Mouse (Mus musculus) neural tube, embryonic 15.5 days (tissue): Measurements from ENCODE around the gene Phox2b. TPM values are rescaled to one million over a fixed set of nuclear protein-coding genes. Genes with fewer than 3 reads are reported as not detected.
A peak's percentile ranks its signal among the peaks of the same experiment; 100 is the strongest.

Source experiments
- ATAC-seq: fragments of 200-750 bp; cut with Nextera tagmentation; 2 replicates; pipeline ENCODE4 v1.8.0; 2017; ENCODE audit warnings: mild to moderate bottlenecking, moderate TSS enrichment, moderate library complexity; ENCODE audit not compliant: low FRiP score
- H3K27ac ChIP-seq: fragments of 300-500 bp; sonication (generic); replicated peaks from 2 replicates; pipeline ENCODE4 v1.5.1; 2015; ENCODE audit warnings: mild to moderate bottlenecking, inconsistent platforms
- H3K27me3 ChIP-seq: fragments of 300-500 bp; sonication (generic); replicated peaks from 2 replicates; pipeline ENCODE4 v1.6.1; 2015; ENCODE audit warnings: inconsistent platforms
- H3K36me3 ChIP-seq: fragments of 300-500 bp; sonication (generic); 2 replicates; pipeline ENCODE4 v1.6.1; 2015; ENCODE audit warnings: inconsistent platforms
- H3K4me1 ChIP-seq: fragments of 300-500 bp; sonication (generic); 2 replicates; pipeline ENCODE4 v1.6.1; 2015; ENCODE audit warnings: inconsistent platforms
- H3K4me2 ChIP-seq: fragments of 300-500 bp; sonication (generic); 2 replicates; pipeline ENCODE4 v1.6.1; 2015; ENCODE audit warnings: inconsistent platforms, mild to moderate bottlenecking, moderate library complexity
- H3K4me3 ChIP-seq: fragments of 300-500 bp; sonication (generic); replicated peaks from 2 replicates; pipeline ENCODE4 v1.5.1; 2015; ENCODE audit warnings: mild to moderate bottlenecking, inconsistent platforms
- H3K9ac ChIP-seq: fragments of 300-500 bp; sonication (generic); replicated peaks from 2 replicates; pipeline ENCODE4 v1.6.1; 2015; ENCODE audit warnings: mild to moderate bottlenecking, inconsistent platforms
- H3K9me3 ChIP-seq: fragments of 300-500 bp; sonication (generic); replicated peaks from 2 replicates; pipeline ENCODE4 v1.6.1; 2016; ENCODE audit warnings: inconsistent platforms
- WGBS: fragments of 180-500 bp; shearing (Covaris S2); methylation state at CpG from one replicate; pipeline ENCODE4 v1.1.7; 2015; ENCODE audit warnings: mixed read lengths; 5-methylcytosine and 5-hydroxymethylcytosine counted together
- polyA plus RNA-seq: library from polyadenylated mRNA; unstranded; fragments of >200 nt; fragmentation: Nextera tagmentation; extraction: Ambion mirVana; gene quantifications from 2 replicates; pipeline ENCODE4 v1.2.1, GENCODE M21; 2015

The Phox2b gene
- polyA plus RNA-seq, 1 experiment from 2014 or later, result 2.6 TPM

DNA sequence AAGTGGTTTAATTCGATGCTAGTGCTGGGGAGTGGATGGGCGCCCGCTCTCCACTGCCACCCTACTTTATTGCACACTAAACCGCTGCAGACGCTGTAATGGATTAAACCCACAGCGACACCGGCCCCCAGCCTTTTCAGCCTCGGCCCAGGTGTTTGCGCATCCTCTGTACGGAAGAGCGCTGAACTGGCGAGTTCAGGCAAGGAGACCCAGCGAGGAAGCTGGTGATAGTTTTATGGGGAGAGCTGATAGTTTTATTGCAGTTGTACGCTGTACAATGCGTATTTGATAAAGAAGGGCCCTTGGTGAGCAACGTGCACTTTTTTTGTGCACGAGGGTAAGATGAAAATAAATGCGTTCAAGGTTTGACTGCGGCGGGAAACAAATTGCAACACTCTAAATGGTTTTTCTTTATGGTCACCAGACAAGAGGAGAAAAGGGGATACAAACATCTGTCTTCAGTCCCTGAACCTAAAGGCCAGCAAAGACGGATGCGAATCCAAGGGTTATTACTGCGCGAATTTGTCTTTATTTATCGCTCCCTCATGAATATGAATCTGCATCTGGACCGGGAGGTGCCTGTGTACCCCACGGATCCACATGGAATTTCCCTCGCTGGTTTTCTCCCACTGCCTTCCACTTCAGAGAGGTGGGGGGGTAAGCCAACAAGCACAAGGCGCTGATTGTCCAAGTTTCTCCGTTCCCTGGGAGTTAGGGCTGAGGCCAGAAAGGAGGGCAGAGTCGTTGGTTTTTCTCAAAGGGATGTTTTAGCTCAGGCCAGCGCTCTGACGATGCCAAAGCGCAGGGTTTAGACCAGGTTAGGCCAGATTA, 1.7 kb upstream of the Phox2b start:
- WGBS, result 1% methylated on average over 34 of the region's 34 CpGs
- no peak overlapping the region for H3K4me2 ChIP-seq

DNA sequence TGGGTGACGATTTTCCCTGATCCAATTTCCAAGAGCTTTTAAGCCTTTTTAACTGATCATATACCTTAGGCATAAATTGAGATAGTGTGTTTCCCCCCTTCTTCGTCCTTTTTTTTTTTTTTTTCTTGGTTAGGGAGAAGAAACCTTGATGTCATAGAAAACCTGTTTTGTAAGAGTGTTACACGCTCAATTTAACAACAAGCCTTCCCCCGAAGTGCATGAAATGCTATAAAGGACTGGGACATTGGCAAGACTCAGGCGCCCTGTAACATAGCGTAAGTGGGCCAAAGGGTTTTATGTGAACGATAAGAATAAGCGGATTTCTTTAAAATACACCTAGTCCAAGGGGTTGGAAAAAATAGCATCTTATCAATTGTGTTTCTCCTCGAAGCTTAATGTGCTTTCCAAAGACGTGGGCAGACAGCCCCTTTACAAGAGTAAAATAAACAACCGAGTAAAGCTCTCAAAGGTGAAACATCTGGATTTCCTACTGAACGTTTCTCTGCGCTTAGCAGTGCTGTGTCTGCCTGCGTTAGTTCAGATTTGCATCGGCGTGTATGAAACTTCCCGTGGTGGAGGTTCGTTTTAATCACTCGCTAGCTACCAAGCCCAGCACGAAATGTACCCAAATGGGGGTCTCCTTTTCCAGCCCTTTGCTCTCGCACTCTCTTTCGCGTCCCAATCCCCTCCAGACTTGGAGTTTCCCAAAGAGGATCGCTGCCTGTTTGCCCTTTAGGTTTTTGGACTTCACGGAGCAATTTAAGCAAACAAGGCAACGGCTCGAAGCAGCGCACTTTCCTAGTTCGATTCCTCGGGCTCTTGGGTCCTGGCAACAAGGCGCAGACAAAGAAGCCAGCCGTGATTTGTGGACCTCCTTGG, 531 bp upstream of the Phox2b start:
- no peak for ATAC-seq
- Histone ChIP-seq H3K9ac (no peak overlapping the region), H3K27ac (no peak overlapping the region)

More for the DNA sequence above, 1.7 kb upstream of the Phox2b start:
- Histone ChIP-seq H3K9me3 (no peaks in the 10 kb centered on the region), H3K9ac (no peak overlapping the region), H3K27ac (no peak overlapping the region), H3K4me1 (peaks cover 7% of the 10 kb centered on the region), H3K36me3 (no peaks in the 10 kb centered on the region), H3K4me3 (no peak overlapping the region), H3K27me3 (peaks cover 89% of the 10 kb centered on the region)
- no peak for ATAC-seq

DNA sequence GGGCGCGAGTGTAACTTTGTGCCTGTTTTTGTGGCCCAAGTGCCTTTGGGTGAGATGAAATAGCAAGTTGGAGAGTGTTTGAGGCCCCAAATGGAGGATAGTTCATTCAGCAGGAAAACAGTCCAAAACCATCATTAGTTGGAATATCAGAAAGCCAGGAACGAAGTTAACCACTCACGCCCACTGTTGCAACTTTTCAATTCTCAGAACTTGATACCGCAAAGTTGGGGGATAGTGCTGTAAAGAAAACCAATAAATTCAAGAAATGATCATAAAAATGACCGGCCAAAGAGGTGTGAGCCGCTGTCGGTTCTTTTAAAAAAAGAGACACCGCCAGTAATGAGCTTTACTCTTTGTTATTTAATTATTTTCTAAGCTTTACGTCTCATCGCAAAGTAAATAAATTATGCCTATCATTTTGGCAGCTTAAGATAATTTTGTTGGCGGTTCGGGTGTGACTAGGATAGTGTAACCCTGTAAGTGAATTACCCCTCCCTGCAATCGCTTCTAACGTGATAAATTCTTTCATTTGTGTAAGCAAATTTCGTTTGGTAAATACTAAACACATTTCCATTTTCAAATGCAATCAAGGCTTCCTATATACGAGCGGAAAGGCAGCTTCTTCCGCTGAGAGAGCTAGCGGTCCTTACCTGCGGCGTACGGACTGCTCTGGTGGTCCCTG, 909 bp downstream of the Phox2b start:
- peaks cover 8% of the 10 kb centered on the region for H3K4me1 ChIP-seq
- peaks cover 88% of the 10 kb centered on the region for H3K27me3 ChIP-seq
- no peak overlapping the region for H3K27ac ChIP-seq
- H3K36me3 ChIP-seq, result no peaks in the 10 kb centered on the region
- no peak overlapping the region for H3K9ac ChIP-seq
- no peaks in the 10 kb centered on the region for H3K9me3 ChIP-seq
- no peak for ATAC-seq
- no peak overlapping the region for H3K4me2 ChIP-seq
- H3K4me3 ChIP-seq, result no peak overlapping the region
- 1% methylated on average over 23 of the region's 23 CpGs for WGBS

More for the DNA sequence above, 531 bp upstream of the Phox2b start:
- Histone ChIP-seq H3K9me3 (no peaks in the 10 kb centered on the region), H3K4me1 (peaks cover 8% of the 10 kb centered on the region), H3K36me3 (no peaks in the 10 kb centered on the region), H3K4me3 (no peak overlapping the region), H3K27me3 (peaks cover 90% of the 10 kb centered on the region), H3K4me2 (no peak overlapping the region)
- under 1% methylated on average over 32 of the region's 32 CpGs for WGBS

DNA sequence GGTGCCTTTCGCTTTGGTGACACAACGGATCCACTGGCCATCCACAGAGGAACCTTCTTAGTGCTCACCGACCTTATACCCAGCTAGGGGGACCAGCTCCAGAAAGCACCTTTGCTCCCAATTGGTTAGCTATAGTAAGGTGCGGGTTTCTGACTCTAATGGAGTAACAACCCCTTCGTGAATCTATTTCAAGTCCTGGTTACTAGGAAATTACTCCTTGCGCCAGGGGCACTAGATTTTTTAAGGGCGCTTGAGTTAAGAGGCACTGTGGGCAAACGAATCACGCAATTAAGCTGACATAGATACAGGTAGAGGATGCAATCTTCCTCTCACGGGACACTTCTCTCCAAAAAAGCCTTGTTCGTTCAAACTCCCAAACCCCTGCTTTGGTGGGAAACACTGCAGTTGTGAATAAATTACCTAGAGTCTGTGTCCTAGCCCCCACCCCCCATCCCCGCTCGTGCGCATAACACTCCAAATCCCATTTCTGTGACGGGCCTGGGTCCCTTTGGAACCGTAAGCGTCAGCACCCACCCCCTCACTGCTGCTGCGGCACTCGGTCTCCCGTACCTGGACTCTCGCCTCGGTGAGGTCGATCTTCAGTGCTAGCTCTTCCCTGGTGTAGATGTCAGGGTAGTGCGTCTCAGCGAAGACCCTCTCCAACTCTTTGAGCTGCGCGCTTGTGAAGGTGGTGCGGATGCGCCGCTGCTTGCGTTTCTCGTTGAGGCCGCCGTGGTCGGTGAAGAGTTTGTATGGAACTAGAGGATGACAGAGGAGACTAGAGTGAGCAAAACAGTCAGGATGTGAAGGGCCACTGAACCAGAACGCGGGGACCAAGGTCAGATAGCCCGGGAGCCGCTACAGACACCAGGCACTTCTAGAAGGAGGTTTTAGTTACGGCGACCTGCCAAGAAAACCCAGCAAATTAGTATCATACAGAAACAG, 1.7 kb downstream of the Phox2b start:
- Histone ChIP-seq H3K4me3 (no peak overlapping the region), H3K36me3 (no peaks in the 10 kb centered on the region), H3K4me1 (peaks cover 8% of the 10 kb centered on the region), H3K9me3 (no peaks in the 10 kb centered on the region), H3K27me3 (peaks cover 88% of the 10 kb centered on the region), H3K9ac (no peak overlapping the region), H3K27ac (no peak overlapping the region), H3K4me2 (no peak overlapping the region)
- no peak for ATAC-seq
- WGBS, result 2% methylated on average over 41 of the region's 41 CpGs

DNA sequence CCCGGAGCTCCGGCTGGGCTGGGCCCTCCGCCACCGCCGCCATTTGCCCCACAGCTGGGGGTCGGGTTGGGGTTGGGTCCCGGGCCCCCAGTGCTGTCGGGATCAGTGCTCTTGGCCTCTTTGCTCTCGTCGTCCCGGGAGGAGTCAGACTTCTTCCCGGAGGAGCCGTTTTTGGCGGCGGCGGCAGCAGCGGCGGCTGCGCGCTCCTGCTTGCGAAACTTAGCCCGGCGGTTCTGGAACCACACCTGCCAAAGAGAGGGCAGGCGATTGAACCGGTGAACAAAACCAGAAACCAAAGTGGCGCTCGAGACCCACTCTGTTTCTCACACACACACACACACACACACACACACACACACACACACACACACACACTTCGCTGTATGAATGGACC, 2.7 kb downstream of the Phox2b start:
- Histone ChIP-seq H3K4me2 (peak overlapping the region; percentile 40), H3K4me3 (peak overlapping the region; percentile 13; the same call in 1 of the 2 replicates), H3K9ac (no peak overlapping the region), H3K36me3 (no peaks in the 10 kb centered on the region), H3K27ac (no peak overlapping the region), H3K9me3 (no peaks in the 10 kb centered on the region), H3K27me3 (peaks cover 88% of the 10 kb centered on the region), H3K4me1 (peaks cover 8% of the 10 kb centered on the region)
- ATAC-seq, result no peak
- under 1% methylated on average over 28 of the region's 28 CpGs for WGBS

DNA sequence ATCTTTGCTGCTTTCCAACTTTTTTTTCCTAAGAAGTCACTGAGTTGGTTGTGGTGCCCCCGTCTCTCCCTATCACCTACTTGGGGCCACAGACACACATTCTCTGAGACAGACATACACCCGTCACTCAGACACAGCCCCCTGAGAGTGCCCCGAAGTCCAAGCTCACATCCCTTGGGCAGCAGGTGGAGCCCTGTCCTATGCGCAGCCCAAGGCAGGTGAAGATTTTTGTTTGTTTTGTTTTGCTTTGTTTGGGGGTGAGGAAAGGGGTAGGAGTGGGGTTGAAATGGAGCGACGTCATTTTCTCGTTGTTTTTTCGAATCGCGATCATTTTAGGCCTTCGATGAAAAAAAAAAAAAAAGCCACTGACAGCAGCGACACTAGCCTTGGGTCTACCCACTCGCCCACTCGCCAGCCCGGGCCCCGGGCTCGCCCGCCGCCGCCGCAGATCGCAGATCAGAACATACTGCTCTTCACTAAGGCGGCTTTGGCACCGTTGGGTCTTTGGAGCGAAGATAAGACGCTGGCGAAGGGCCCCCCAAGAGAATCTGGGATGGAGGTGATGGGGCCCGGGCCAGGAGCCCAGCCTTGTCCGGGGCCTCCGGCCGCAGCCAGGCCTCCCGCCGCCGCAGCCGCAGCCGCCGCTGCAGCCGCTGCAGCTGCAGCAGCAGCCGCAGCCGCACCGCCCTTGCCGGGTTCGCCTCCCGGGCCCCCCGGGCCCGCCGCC, 3.3 kb downstream of the Phox2b start:
- Histone ChIP-seq H3K27me3 (peaks cover 88% of the 10 kb centered on the region), H3K27ac (no peak overlapping the region), H3K9ac (no peak overlapping the region), H3K4me3 (peak overlapping the region; percentile 13; the same call in 1 of the 2 replicates), H3K9me3 (no peaks in the 10 kb centered on the region), H3K4me1 (peaks cover 8% of the 10 kb centered on the region), H3K36me3 (no peaks in the 10 kb centered on the region), H3K4me2 (peak overlapping the region; percentile 40)
- WGBS, result under 1% methylated on average over 44 of the region's 47 CpGs
- ATAC-seq, result no peak

DNA sequence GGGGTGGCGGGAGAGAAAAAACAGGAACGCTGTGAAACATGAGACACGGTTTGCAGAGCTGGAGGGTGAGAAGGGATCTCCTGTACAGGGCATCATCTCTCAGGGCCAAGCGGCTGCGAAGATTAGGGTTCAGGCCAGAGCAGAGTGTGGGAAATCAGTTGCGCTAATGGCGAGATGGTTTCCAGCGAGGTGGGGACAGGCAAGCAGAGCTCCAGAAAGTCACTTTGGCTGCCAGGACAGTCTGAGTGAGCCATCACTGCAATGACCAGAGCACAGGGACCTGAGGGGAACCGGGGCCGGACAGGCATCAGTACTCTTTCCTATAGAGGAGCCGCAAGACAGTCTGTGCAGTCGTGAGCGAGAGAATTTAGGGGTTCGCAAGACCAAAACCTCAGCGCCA, 3.9 kb downstream of the Phox2b start:
- Histone ChIP-seq H3K4me1 (peaks cover 8% of the 10 kb centered on the region), H3K27ac (no peak overlapping the region), H3K36me3 (no peaks in the 10 kb centered on the region), H3K4me3 (no peak overlapping the region), H3K27me3 (peaks cover 90% of the 10 kb centered on the region), H3K4me2 (no peak overlapping the region), H3K9ac (no peak overlapping the region), H3K9me3 (no peaks in the 10 kb centered on the region)
- whole genome bisulfite sequencing, result under 1% methylated on average over 15 of the region's 15 CpGs
- no peak for ATAC-seq

DNA sequence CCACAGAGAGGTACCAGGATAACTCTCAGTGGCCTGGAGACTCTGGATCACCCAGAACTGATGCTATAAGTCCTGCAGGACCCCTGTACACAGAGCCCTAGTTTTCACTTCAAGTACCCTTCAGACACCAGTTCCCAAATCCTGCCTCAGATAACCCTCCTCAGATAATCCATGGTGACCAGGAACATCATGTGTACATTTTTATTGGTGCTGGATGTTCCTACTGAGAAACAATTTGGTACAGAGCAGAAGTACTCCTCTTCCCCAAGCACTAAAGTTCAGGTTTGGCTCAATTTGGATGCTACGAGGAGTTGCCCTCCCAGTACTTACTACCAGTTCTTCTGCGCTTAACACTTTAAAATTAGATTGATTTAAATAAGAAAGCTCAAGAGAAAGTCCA, 5.1 kb downstream of the Phox2b start:
- Histone ChIP-seq H3K4me2 (no peak overlapping the region), H3K27me3 (peaks cover 92% of the 10 kb centered on the region)

DNA sequence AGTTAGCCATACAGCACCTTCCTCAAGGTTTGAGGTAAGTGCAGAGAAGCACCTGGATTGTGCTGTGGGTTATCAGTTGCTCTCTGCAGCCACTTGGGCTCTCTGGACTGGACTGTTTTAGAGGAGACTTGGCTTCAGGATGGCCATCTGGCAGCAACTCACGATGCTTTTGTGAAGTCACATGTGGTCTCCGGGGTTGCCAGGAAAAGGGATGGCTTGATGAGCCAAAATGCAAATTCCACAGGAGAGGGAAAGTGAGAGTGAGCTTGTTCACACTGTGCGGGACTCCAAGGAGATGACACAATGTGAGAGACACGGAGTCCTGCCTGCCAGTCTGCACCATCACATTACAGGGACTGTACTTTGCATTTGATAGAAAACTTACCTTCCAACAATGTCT, 7.3 kb downstream of the Phox2b start:
- Histone ChIP-seq H3K4me1 (peaks cover 8% of the 10 kb centered on the region), H3K4me2 (no peak overlapping the region), H3K4me3 (no peak overlapping the region), H3K36me3 (no peaks in the 10 kb centered on the region), H3K27ac (no peak overlapping the region), H3K27me3 (peaks cover 84% of the 10 kb centered on the region), H3K9me3 (no peaks in the 10 kb centered on the region), H3K9ac (no peak overlapping the region)
- ATAC-seq, result peak; percentile 47; the same call in 1 of the 2 replicates
- 9% methylated on average over 4 of the region's 4 CpGs for WGBS

More for the DNA sequence above, 5.1 kb downstream of the Phox2b start:
- H3K9ac ChIP-seq, result no peak overlapping the region
- ATAC-seq, result no peak
- H3K27ac ChIP-seq, result no peak overlapping the region
- H3K36me3 ChIP-seq, result no peaks in the 10 kb centered on the region
- H3K4me1 ChIP-seq, result peaks cover 8% of the 10 kb centered on the region
- no peak overlapping the region for H3K4me3 ChIP-seq
- 11% methylated on average over 2 of the region's 2 CpGs for WGBS
- H3K9me3 ChIP-seq, result no peaks in the 10 kb centered on the region

DNA sequence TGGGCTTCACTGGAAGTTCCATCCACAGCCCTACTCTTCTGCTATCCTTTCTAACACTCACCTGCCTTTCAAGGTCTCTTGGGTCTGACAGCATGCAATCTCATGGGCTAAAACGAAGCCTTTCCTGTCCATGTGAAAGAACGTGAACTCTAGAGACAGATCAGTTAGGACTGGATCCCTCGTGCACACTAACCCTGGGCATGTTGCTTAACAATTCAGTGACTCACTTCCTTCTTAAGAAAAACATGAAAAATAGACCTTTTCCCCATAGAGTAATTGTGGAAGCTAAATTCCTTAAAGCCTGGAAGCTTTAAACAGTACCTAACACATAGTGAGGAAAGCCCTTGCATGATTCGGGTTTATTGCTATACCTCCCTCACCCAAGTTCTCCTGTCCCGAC, 8.2 kb downstream of the Phox2b start:
- H3K4me2 ChIP-seq, result no peak overlapping the region
- WGBS, result 71% methylated on average over 5 of the region's 5 CpGs
- no peaks in the 10 kb centered on the region for H3K9me3 ChIP-seq
- no peak for ATAC-seq
- H3K36me3 ChIP-seq, result no peaks in the 10 kb centered on the region
- peaks cover under 1% of the 10 kb centered on the region; the same call in 1 of the 2 replicates for H3K4me1 ChIP-seq
- peaks cover 78% of the 10 kb centered on the region for H3K27me3 ChIP-seq
- H3K9ac ChIP-seq, result no peak overlapping the region
- H3K4me3 ChIP-seq, result no peak overlapping the region
- H3K27ac ChIP-seq, result no peak overlapping the region
